Mouse (Mus musculus) cerebellum, postnatal 10 days (tissue): ENCODE measurements around the gene Nxph4.
A peak's percentile ranks its signal among the peaks of the same experiment; 100 is the strongest.

ENCODE experiments used
- DNase-seq, 2 experiments: peaks; one replicate each; pipeline ENCODE4 v3.0.0; 2021; ENCODE audit warnings: mixed read lengths in 2 of 2

Gene Nxph4

GRCm38 (mm10) chr10:127480833-127481813 is 53.2 kb downstream of the Nxph4 start:
- DNase-seq, result peak in 1 of 2 experiments; percentile 30

DNA sequence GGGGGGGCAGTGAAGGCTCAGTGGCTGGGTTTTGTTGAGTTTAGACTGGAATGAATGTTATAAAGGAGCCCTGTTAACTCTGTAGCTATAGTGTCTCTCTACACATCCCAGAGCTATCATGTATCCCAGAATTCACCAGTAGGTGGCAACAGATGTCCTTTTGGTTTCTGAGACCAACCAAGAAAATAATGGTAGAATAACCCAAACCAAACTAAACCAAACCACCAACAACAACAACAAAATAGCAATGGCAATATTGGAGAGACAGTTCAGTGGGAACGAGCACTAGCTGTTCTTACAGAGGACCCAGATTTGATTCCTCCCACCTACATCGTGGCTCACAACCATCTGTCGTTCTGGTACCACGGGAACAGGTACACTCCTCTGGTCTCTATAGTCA is 55.2 kb downstream of the Nxph4 start:
- peak; percentile 73 to 82 for DNase-seq

DNA sequence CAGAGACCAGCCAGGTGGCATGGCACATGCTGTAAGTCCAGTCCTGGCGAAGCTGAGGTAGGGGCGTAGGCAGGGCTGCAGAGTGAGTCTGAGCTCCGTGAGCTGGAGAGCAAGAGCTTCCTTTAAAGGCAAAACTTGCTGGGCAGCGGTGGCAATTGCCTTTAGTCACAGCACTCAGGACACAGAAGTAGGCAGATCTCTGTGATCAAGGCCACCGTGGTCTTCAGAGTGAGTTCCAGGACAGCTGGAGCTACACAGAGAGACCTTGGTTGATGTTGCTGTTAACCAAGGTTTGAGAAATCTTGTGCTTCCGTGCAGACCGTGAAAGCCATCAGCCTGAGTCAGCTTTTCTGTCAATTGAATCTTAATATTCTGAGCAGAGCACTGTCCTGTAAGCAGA is 57.1 kb downstream of the Nxph4 start:
- DNase-seq, result no peak

- DNase-seq, result no peak
Measured at GRCm38 (mm10) chr10:127476541-127476940, 57.8 kb downstream of the Nxph4 start.
